Mouse (Mus musculus): ENCODE results near the gene Egfl7. TPM values are rescaled to one million over a fixed set of nuclear protein-coding genes. Genes with fewer than 3 reads are reported as not detected.
A peak's percentile ranks its signal among the peaks of the same experiment; 100 is the strongest.

Egfl7 gene
- polyA plus RNA-seq (2012; fragmentation: generic; extraction: Trizol): 5.6 TPM
- long read RNA-seq, experiment 1, partial matches to known transcripts: 1 of 7 reads
- long read RNA-seq, experiment 1, other reads (novel, unspliced or antisense): 2 of 7 reads
- long read RNA-seq, experiment 2, partial matches to known transcripts: 1 of 4 reads
- long read RNA-seq, experiment 2, other reads (novel, unspliced or antisense): 2 of 4 reads

GRCm38 (mm10) chr2:26579714-26580113, at the start of gene Egfl7:
Egfl7 (plus strand) TSS chr2:26580014.
- TF ChIP-seq MAX (IDR thresholded peaks at IDR 0.05) (no peak), FOSL1 (IDR thresholded peaks at IDR 0.05; ENCODE audit: insufficient read depth, low read length, poor library complexity, severe bottlenecking) (no peak), MYOD1 (IDR thresholded peaks at IDR 0.05; ENCODE audit: control insufficient read depth, insufficient read length, low read depth) (no peak), MYOG (IDR thresholded peaks at IDR 0.05; ENCODE audit: control insufficient read depth, extremely low read depth, insufficient read length) (no peak)
- Histone ChIP-seq H3K79me2 (ENCODE audit: control insufficient read depth, insufficient read depth) (no peaks in the 10 kb centered on the region), H3ac (ENCODE audit: control insufficient read depth, insufficient read length, low read depth) (no peak within 1 kb of the TSS), H3K27me3 (ENCODE audit: control insufficient read depth, insufficient read depth, insufficient read length) (peaks cover 34% of the 10 kb centered on the region), H3K4me3 (ENCODE audit: insufficient read depth, poor library complexity, severe bottlenecking) (no peak within 1 kb of the TSS), H3K36me3 (ENCODE audit: control insufficient read depth, insufficient read depth) (no peaks in the 10 kb centered on the region), H3K79me3 (ENCODE audit: low read depth) (no peaks in the 10 kb centered on the region)

GRCm38 (mm10) chr2:26531829-26532228, 48.0 kb upstream of the Egfl7 start:
- Histone ChIP-seq H3K79me3 (ENCODE audit: low read depth) (no peaks in the 10 kb centered on the region), H3K4me3 (ENCODE audit: insufficient read depth, poor library complexity, severe bottlenecking) (no peak overlapping the region), H3K27me3 (ENCODE audit: control insufficient read depth, insufficient read depth, insufficient read length) (no peaks in the 10 kb centered on the region), H3ac (ENCODE audit: control insufficient read depth, insufficient read length, low read depth) (no peak overlapping the region), H3K79me2 (ENCODE audit: control insufficient read depth, insufficient read depth) (no peaks in the 10 kb centered on the region), H3K36me3 (ENCODE audit: control insufficient read depth, insufficient read depth) (no peaks in the 10 kb centered on the region)
- TF ChIP-seq FOSL1 (IDR thresholded peaks at IDR 0.05; ENCODE audit: insufficient read depth, low read length, poor library complexity, severe bottlenecking) (peak; percentile 76), MYOD1 (IDR thresholded peaks at IDR 0.05; ENCODE audit: control insufficient read depth, insufficient read length, low read depth) (peak; percentile 95), MYOG (IDR thresholded peaks at IDR 0.05; ENCODE audit: control insufficient read depth, extremely low read depth, insufficient read length) (no peak), MAX (IDR thresholded peaks at IDR 0.05) (peak; percentile 89), CTCF (IDR thresholded peaks at IDR 0.05; ENCODE audit: control insufficient read depth, insufficient read depth, insufficient read length) (no peak), USF1 (IDR thresholded peaks at IDR 0.05; ENCODE audit: low read depth) (no peak), CEBPB (IDR thresholded peaks at IDR 0.05; ENCODE audit: low read depth) (no peak)

DNA sequence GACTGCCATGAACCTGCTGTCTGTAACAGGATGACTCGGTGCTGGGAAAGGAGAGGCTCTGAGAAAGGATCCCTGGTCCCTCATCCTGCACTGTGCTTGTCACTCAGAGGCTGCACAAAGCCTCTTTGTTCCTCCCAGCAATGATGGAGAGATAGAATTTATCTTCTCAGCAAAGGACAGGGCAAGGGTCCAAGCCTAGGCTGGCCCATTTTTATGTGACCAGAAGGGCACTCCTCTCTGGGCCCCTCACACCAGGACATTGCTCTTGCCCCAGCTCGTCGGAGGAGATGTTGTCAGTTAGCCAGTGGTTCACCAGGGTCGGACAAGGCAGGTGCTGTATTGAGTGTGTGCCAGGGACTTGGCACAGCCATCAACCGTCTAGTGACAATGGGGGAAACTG, 46.6 kb upstream of the Egfl7 start:
- TF ChIP-seq FOSL1 (IDR thresholded peaks at IDR 0.05; ENCODE audit: insufficient read depth, low read length, poor library complexity, severe bottlenecking) (no peak), MYOD1 (IDR thresholded peaks at IDR 0.05; ENCODE audit: control insufficient read depth, insufficient read length, low read depth) (peak; percentile 8)
- Histone ChIP-seq H3K4me3 (ENCODE audit: insufficient read depth, poor library complexity, severe bottlenecking) (no peak overlapping the region), H3K79me2 (ENCODE audit: control insufficient read depth, insufficient read depth) (no peaks in the 10 kb centered on the region), H3K79me3 (ENCODE audit: low read depth) (no peaks in the 10 kb centered on the region), H3ac (ENCODE audit: control insufficient read depth, insufficient read length, low read depth) (no peak overlapping the region), H3K27me3 (ENCODE audit: control insufficient read depth, insufficient read depth, insufficient read length) (no peaks in the 10 kb centered on the region), H3K36me3 (ENCODE audit: control insufficient read depth, insufficient read depth) (no peaks in the 10 kb centered on the region)

DNA sequence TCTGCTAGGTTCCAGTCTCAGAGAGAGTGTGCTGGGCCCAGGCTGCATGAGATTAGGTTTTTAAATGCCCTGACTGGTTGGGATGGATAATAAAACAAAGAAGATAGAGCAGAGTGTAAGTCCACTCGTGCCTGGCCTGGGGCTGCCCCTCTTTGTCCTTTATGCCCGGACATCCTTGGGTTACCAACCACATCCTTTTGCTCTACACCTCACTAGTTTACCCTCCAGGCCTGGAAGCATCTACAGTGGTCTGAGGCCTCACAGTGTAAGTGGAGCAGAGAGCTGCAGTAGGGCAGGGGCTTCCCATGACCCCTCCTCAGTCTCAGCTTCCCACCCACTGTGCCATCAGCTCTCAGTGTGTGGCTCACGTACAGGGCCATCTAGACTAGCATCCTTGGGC, 45.7 kb upstream of the Egfl7 start:
- no peak for TF ChIP-seq MYOG (IDR thresholded peaks at IDR 0.05; ENCODE audit: control insufficient read depth, extremely low read depth, insufficient read length)
- no peak for TF ChIP-seq FOSL1 (IDR thresholded peaks at IDR 0.05; ENCODE audit: insufficient read depth, low read length, poor library complexity, severe bottlenecking)
- TF ChIP-seq CTCF (IDR thresholded peaks at IDR 0.05; ENCODE audit: control insufficient read depth, insufficient read depth, insufficient read length): no peak
- no peak for TF ChIP-seq CEBPB (IDR thresholded peaks at IDR 0.05; ENCODE audit: low read depth)
- no peak for TF ChIP-seq USF1 (IDR thresholded peaks at IDR 0.05; ENCODE audit: low read depth)
- TF ChIP-seq MAX (IDR thresholded peaks at IDR 0.05): no peak
- no peaks in the 10 kb centered on the region for H3K79me3 ChIP-seq (ENCODE audit: low read depth)
- H3K4me3 ChIP-seq (ENCODE audit: insufficient read depth, poor library complexity, severe bottlenecking): no peak overlapping the region
- H3K36me3 ChIP-seq (ENCODE audit: control insufficient read depth, insufficient read depth): no peaks in the 10 kb centered on the region
- H3ac ChIP-seq (ENCODE audit: control insufficient read depth, insufficient read length, low read depth): no peak overlapping the region
- no peaks in the 10 kb centered on the region for H3K79me2 ChIP-seq (ENCODE audit: control insufficient read depth, insufficient read depth)
- no peaks in the 10 kb centered on the region for H3K27me3 ChIP-seq (ENCODE audit: control insufficient read depth, insufficient read depth, insufficient read length)

- Histone ChIP-seq H3ac (ENCODE audit: control insufficient read depth, insufficient read length, low read depth) (no peak overlapping the region), H3K79me2 (ENCODE audit: control insufficient read depth, insufficient read depth) (no peaks in the 10 kb centered on the region), H3K79me3 (ENCODE audit: low read depth) (no peaks in the 10 kb centered on the region), H3K36me3 (ENCODE audit: control insufficient read depth, insufficient read depth) (no peaks in the 10 kb centered on the region), H3K4me3 (ENCODE audit: insufficient read depth, poor library complexity, severe bottlenecking) (no peak overlapping the region), H3K27me3 (ENCODE audit: control insufficient read depth, insufficient read depth, insufficient read length) (no peaks in the 10 kb centered on the region)
- TF ChIP-seq CTCF (IDR thresholded peaks at IDR 0.05; ENCODE audit: control insufficient read depth, insufficient read depth, insufficient read length): no peak
- no peak for TF ChIP-seq MYOG (IDR thresholded peaks at IDR 0.05; ENCODE audit: control insufficient read depth, extremely low read depth, insufficient read length)
- no peak for TF ChIP-seq FOSL1 (IDR thresholded peaks at IDR 0.05; ENCODE audit: insufficient read depth, low read length, poor library complexity, severe bottlenecking)
- TF ChIP-seq MAX (IDR thresholded peaks at IDR 0.05): no peak
- TF ChIP-seq CEBPB (IDR thresholded peaks at IDR 0.05; ENCODE audit: low read depth): peak; percentile 78
- peak; percentile 76 for TF ChIP-seq MYOD1 (IDR thresholded peaks at IDR 0.05; ENCODE audit: control insufficient read depth, insufficient read length, low read depth)
- TF ChIP-seq USF1 (IDR thresholded peaks at IDR 0.05; ENCODE audit: low read depth): no peak
Measured at GRCm38 (mm10) chr2:26534616-26535015, 45.2 kb upstream of the Egfl7 start.

GRCm38 (mm10) chr2:26535517-26536045, 44.2 kb upstream of the Egfl7 start:
- Histone ChIP-seq H3K36me3 (ENCODE audit: control insufficient read depth, insufficient read depth) (no peaks in the 10 kb centered on the region), H3K79me3 (ENCODE audit: low read depth) (no peaks in the 10 kb centered on the region), H3ac (ENCODE audit: control insufficient read depth, insufficient read length, low read depth) (no peak overlapping the region), H3K4me3 (ENCODE audit: insufficient read depth, poor library complexity, severe bottlenecking) (no peak overlapping the region), H3K79me2 (ENCODE audit: control insufficient read depth, insufficient read depth) (no peaks in the 10 kb centered on the region), H3K27me3 (ENCODE audit: control insufficient read depth, insufficient read depth, insufficient read length) (no peaks in the 10 kb centered on the region)
- TF ChIP-seq CTCF (IDR thresholded peaks at IDR 0.05; ENCODE audit: control insufficient read depth, insufficient read depth, insufficient read length): no peak

Measured in C2C12 (cell line).